Mouse (Mus musculus) lung, postnatal 0 days (tissue): Measurements from ENCODE around the gene Ahdc1.

ENCODE experiments used
- CTCF ChIP-seq: IDR thresholded peaks from 2 replicates; pipeline ENCODE4 v1.5.1; 2016; ENCODE audit warnings: antibody characterized with exemption, mild to moderate bottlenecking
- EP300 ChIP-seq: IDR thresholded peaks from 2 replicates; pipeline ENCODE4 v1.6.1; 2016; ENCODE audit warnings: antibody characterized with exemption, mild to moderate bottlenecking, control low read depth

DNA sequence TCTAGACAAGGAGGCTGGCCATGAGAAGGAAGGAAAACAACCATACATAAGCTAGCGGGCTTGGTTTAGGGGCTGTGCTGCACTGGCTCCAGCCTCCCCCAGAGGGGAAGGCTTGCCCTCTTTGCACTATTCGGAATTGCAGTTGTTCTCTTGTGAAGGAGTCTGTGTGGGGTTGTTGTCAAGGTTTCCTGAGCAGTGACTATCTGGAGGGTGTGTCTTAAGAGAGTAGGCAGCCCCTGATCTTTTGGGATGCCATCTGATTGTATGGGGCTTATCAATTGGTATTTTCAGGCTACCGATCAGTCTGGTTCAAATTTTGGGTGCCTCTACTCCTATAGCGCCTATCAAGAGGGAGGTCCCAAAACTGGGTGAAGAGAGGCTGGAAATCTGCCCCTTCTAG lies 31.2 kb downstream of the Ahdc1 start:
- TF ChIP-seq CTCF (no peak), EP300 (no peak)
